Mouse (Mus musculus): ENCODE data around the gene Fam19a4.
A peak's percentile ranks its signal among the peaks of the same experiment; 100 is the strongest.
"Not testable (repeated sequence)": the region's sequence is repeated elsewhere in the genome, so short reads cannot be mapped to it uniquely, and the experiment has no call there.

The Fam19a4 gene

DNA sequence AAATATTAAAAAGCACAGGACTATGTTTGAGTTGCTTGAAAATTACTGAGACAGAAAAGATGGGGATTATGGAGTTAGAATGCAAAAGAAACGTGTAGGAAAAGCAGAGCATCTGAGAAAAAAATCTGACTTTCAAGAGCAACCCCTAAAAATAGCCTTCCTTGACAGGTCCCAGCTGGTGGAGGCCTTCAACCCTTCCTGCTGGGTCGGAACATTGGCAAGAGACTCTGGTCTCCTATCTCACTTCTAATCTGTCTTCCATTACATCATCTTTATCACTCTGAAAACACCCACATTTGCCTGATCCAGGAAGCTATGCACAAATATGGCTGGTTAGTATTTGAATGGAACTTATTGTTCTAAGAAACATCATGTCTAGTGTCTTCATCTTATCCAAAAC is 115.4 kb downstream of the Fam19a4 start:
- no peak for DNase-seq (ENCODE audit: low spot score)

DNA sequence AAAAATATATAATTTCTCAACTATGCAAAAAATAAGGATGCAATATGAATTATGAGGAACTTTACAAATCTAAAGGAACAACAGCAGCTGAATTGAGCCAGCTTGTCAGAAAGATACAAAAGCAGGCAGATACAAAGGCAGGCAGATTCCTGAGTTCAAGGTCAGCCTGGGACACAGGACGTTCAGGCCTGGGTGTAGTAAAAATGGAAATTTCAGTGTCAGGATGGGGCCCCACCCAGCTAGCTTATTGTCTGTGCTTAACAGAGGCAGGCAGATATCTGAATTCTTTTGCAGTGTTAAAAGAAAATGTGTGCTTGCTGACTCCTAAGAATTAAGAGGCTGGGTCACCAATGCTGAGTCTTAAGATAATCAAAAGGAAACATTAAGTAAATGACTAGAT is 124.4 kb downstream of the Fam19a4 start:
- no peak for DNase-seq (ENCODE audit: low spot score)

DNA sequence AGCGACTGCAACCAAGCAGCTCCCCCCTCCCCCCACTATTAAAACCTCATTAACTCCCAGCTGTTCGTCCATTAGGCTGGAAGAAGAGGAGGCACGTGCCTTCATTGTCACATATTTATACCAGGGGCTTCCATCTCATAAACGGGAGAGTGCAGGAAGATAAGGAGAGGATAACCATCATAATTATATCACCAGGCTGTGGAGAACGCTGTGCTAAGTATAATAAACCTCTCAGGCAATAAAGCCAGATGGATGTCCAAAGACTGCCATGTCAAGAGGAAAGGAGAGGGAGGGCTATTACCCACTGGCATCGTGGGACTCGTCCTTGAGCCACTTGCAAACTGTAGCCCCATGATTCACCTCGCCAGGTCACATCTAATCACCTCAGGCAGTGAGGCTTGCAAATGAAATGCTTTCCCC is 151.1 kb downstream of the Fam19a4 start:
- DNase-seq (ENCODE audit: low spot score) = no peak

DNA sequence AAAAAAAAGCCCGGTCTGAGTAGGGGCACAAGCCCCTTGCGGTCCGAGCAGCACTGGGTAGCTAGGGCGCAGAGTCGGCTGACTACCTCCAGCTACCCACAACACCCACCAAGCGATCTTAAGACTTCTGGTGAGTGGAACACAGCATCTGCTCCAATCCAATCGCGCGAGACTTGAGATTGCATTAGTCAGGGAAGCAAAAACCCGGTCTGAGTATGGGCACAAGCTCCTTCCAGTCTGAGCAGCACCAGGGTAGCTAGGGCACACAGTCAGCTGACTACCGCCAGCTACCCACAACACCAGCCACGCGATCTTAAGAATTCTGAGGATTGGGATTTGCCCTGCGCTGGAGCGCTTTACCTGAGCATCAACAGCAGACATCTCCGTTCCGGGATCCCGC is 183.1 kb downstream of the Fam19a4 start:
- DNase-seq (ENCODE audit: low spot score) = not testable (repeated sequence)

DNA sequence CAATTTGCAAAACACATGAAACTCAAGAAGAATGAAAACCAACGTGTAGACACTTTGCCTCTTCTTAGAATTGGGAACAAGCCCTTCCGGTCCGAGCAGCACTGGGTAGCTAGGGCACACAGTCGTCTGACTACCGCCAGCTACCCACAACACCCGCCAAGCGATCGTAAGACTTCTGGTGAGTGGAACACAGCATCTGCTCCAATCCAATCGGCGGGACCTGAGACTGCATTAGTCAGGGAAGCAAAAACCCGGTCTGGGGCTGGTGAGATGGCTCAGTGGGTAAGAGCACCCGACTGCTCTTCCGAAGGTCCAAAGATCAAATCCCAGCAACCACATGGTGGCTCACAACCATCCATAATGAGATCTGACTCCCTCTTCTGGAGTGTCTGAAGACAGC is 183.6 kb downstream of the Fam19a4 start:
- DNase-seq (ENCODE audit: low spot score) = not testable (repeated sequence)

DNA sequence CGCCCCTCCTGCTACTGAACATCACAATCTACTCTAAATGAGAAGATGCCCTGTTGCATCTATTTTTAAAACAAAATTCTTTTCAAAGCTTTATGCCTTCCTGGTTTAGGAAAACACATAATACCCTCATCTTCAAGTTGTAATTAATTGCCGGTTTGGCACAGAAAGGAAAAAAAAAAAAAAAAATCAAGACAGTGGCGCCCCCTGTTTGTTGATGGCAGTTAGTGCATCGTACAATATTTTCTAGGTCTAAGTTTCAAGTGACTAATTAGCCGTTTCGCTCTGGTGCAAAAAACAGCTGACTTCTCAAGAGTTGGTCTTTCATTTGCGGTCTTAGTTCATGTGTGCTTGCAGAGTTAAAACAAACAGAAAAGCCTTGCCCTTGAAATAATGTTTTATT is 207.1 kb downstream of the Fam19a4 start:
- no peak for DNase-seq (ENCODE audit: low spot score)

DNA sequence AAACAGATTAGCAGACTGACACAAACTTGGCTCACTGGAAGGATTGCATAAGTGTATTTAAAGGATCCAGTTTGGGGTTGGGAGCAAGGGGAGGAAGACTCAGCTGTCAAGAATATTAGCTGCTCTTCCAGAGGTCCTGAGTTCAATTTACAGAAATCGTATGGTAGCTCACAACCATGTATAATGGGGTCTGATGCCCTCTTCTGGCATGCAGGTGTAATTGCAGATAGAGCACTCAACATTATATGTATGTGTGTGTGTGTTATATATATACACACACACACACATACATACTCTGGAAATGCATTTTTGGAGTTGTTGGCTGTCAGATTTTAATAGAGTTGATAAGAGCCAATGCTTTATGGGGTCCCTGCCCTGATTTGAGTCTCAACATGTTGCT is 216.3 kb downstream of the Fam19a4 start:
- peak; percentile 24 for DNase-seq (ENCODE audit: low spot score)

DNA sequence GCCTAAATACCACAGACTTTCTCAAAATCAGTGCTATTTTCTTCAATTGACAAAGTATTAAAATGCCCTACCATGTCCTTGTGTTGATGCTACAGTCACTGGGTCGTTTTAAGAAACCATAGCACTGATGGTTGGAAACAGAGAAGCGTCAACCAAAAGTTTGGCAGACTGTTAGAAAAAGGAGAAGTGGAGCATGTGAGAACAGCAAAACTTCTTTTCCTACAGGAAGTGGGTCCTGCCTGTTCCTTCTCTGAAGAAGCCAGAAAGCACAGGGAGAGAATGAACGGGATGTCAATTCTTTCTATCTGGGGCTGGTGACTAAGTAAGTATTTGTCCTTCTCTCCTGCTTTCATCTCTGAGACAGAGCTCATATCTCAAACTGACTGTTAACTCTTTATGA is 219.6 kb downstream of the Fam19a4 start:
- no peak for DNase-seq (ENCODE audit: low spot score)

DNA sequence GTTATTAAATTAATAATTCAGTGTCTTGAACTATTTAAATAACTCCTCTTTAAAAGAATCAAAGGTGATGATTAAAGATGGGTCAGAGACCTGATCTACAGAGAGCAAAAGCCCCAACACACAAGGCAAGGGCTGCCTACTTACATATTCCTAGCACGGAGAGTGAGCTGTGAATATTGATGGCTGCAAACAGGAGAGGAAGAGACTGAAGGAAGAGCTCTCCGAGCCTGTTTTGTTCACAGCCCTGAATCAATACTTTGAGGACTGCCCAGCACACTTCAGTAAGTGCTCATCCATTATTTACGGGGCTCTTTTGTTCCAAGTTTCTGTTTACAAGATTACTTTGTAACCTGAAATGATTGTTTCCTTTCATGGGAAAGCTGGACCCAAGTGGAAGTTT is 233.6 kb downstream of the Fam19a4 start:
- DNase-seq (ENCODE audit: low spot score) = peak; percentile 5

DNA sequence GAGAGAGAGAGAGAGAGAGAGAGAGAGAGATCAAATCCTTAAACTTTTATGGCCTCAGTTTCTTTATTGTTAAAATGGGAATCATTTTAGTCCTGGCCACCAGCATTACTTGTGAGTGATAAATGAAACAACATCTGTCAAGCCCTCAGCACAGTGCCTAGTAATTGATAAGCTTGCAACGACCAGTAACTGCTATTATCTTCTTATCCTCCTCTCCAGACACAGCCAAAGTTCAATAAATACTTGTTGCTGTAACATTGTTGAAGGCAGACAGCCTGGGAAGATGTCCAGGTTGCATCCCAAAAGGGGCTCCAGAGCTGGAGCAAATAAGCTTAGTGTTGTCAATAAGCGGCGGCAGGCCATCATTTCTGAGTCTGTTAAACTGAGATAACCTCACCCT is 257.2 kb downstream of the Fam19a4 start:
- DNase-seq (ENCODE audit: low spot score) = no peak

DNA sequence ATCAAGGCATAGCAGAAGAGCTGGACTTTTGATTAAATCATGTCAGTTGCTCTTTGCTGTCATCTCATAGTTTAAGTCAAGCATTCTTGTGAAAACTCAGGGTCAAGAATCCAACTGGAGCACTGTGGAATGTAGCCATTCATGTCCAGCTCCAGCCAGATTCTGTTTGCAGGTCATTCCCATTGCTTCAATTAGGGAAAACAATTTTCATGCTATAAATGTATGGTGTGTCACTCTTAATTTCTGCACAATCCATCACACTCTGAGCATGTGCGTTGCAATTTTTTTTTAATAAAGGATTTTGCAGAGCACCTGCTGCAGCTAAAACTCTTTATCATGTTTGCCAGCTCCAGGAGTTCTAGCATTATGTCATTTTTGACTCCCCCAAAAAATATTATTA is 261.5 kb downstream of the Fam19a4 start:
- no peak for DNase-seq (ENCODE audit: low spot score)

DNA sequence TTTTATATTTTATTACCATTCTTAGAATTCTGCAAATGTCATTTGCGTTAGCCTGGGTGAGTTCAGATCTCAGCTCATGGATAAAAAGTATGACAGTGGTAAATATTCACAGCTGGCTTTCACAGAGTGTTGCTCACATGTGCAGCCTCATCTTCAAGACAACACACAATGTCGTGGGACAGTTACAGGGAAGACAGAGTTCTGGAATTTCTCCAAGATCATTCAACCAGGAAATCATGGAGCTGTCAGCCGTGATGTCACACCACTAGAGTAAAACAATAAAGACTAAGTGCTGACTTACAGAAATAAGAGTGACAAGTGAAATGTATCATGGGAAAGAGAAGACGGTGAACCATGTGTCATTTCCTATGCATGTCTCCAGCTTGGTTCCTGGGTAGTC is 262.8 kb downstream of the Fam19a4 start:
- no peak for DNase-seq (ENCODE audit: low spot score)
